11 mouse cellular contexts compared by ENCODE assay signal in genomic region chr1:60862510-60862909, GRCm38 (mm10). TPM values are rescaled to one million over a fixed set of nuclear protein-coding genes. Genes with fewer than 3 reads are reported as not detected.
DNase-seq lines count a peak whose midpoint lies in the region; ATAC-seq and TF ChIP-seq lines count a peak whose summit lies in the region.
"Had no signal": no experiment of that assay in that cellular context is flagged by ENCODE, and none has a peak within 500 bp of the region (broad histone marks: within the 10 kb centered on the region; RNA-seq: fewer than 3 reads in every experiment).

No protein-coding gene starts in this region.

- 66% methylated on average over 3 of the region's 3 CpGs for WGBS in heart, embryonic 10.5 days
- 40% methylated on average over 3 of the region's 3 CpGs for WGBS in lung, embryonic 15.5 days
- 52% methylated on average over 3 of the region's 3 CpGs for WGBS in heart, postnatal 0 days
- 71% methylated on average over 3 of the region's 3 CpGs for WGBS in neural tube, embryonic 15.5 days

- no peaks in the 10 kb centered on the region for H3K9me3 ChIP-seq in heart, embryonic 10.5 days
- H3K9me3 ChIP-seq in lung, embryonic 15.5 days, result no peaks in the 10 kb centered on the region
- H3K9me3 ChIP-seq in heart, postnatal 0 days (replicated peaks; ENCODE audit: control insufficient read depth, low read length), result no peaks in the 10 kb centered on the region
- H3K9me3 ChIP-seq in neural tube, embryonic 15.5 days (replicated peaks), result no peaks in the 10 kb centered on the region

- H3K36me3 ChIP-seq in heart, embryonic 10.5 days, result no peaks in the 10 kb centered on the region
- H3K36me3 ChIP-seq in lung, embryonic 15.5 days, result no peaks in the 10 kb centered on the region
- no peaks in the 10 kb centered on the region for H3K36me3 ChIP-seq in heart, postnatal 0 days (replicated peaks; ENCODE audit: control insufficient read depth, insufficient read depth, low read length)
- H3K36me3 ChIP-seq in neural tube, embryonic 15.5 days, result no peaks in the 10 kb centered on the region

- TF ChIP-seq EP300 in heart, postnatal 0 days (IDR thresholded peaks at IDR 0.05; ENCODE audit: low read depth), result peak; percentile 14; the same call in 1 of the 2 replicates

- no peak for ATAC-seq in lung, embryonic 15.5 days (ENCODE audit: borderline replicate concordance, extremely low read depth, low FRiP score, low TSS enrichment)
- peak; percentile 27; the same call in 1 of the 2 replicates for ATAC-seq in heart, postnatal 0 days (ENCODE audit: insufficient read depth, low read depth)
- no peak for ATAC-seq in neural tube, embryonic 15.5 days (ENCODE audit: low FRiP score)

- peak overlapping the region; percentile 37; the same call in 1 of the 2 replicates for H3K27ac ChIP-seq in heart, embryonic 10.5 days
- peak overlapping the region; percentile 38 for H3K27ac ChIP-seq in lung, embryonic 15.5 days
- peak overlapping the region; percentile 87 for H3K27ac ChIP-seq in heart, postnatal 0 days (ENCODE audit: low read depth)
- H3K27ac ChIP-seq in neural tube, embryonic 15.5 days (replicated peaks), result 0 out of 2 replicates have a peak overlapping the region, but pooled peaks have one; percentile 37
- H3K27ac ChIP-seq: left cerebral cortex, adult 2 months had no signal

- H3K4me1 ChIP-seq in heart, embryonic 10.5 days, result peaks cover 25% of the 10 kb centered on the region
- H3K4me1 ChIP-seq in lung, embryonic 15.5 days, result peaks cover 23% of the 10 kb centered on the region
- H3K4me1 ChIP-seq in heart, postnatal 0 days (ENCODE audit: control insufficient read depth, insufficient read depth), result peaks cover 15% of the 10 kb centered on the region
- peaks cover 24% of the 10 kb centered on the region for H3K4me1 ChIP-seq in neural tube, embryonic 15.5 days

- no peak overlapping the region for H3K4me2 ChIP-seq in lung, embryonic 15.5 days
- no peak overlapping the region for H3K4me2 ChIP-seq in heart, postnatal 0 days (ENCODE audit: low read depth, low read length)
- no peak overlapping the region for H3K4me2 ChIP-seq in neural tube, embryonic 15.5 days

- no peak overlapping the region for H3K4me3 ChIP-seq in heart, embryonic 10.5 days
- no peak overlapping the region for H3K4me3 ChIP-seq in lung, embryonic 15.5 days
- H3K4me3 ChIP-seq in heart, postnatal 0 days (ENCODE audit: low read depth, low read length), result no peak overlapping the region
- H3K4me3 ChIP-seq in neural tube, embryonic 15.5 days (replicated peaks), result no peak overlapping the region
- H3K4me3 ChIP-seq: left cerebral cortex, adult 2 months had no signal

- DNase-seq in heart, embryonic 10.5 days (ENCODE audit: low spot score), result no peak
- no peak for DNase-seq in heart, adult 18-20 months
- DNase-seq in lung, adult 18-20 months, result no peak
- DNase-seq in heart, postnatal 0 days (ENCODE audit: low spot score), result no peak
- no peak for DNase-seq in adrenal gland, adult 18-20 months (ENCODE audit: low spot score in 2 of 2)
- no peak for DNase-seq in thymus, postnatal 10 days (ENCODE audit: low spot score in 2 of 2)
- DNase-seq: cerebellum, postnatal 10 days had no signal

- no peak for TF ChIP-seq CTCF in heart, postnatal 0 days (IDR thresholded peaks at IDR 0.05; ENCODE audit: low read depth)

- no peak overlapping the region for H3K9ac ChIP-seq in lung, embryonic 15.5 days
- no peak overlapping the region for H3K9ac ChIP-seq in heart, postnatal 0 days (replicated peaks; ENCODE audit: low read depth, low read length)
- H3K9ac ChIP-seq in neural tube, embryonic 15.5 days (replicated peaks), result no peak overlapping the region

- no peaks in the 10 kb centered on the region for H3K27me3 ChIP-seq in heart, embryonic 10.5 days (ENCODE audit: insufficient read depth, poor library complexity, severe bottlenecking)
- H3K27me3 ChIP-seq in lung, embryonic 15.5 days, result no peaks in the 10 kb centered on the region
- no peaks in the 10 kb centered on the region for H3K27me3 ChIP-seq in heart, postnatal 0 days (ENCODE audit: control insufficient read depth, insufficient read depth, low read length)
- H3K27me3 ChIP-seq in neural tube, embryonic 15.5 days (replicated peaks), result no peaks in the 10 kb centered on the region

RNA-seq across cellular contexts. Expression of gene Ctla4, which starts 24.3 kb away (rescaled TPM):
- not detected in 2 replicates for polyA plus RNA-seq in heart, embryonic 10.5 days (2016; fragmentation: Nextera tagmentation; extraction: Ambion mirVana)
- 1 to 10 TPM in 1 of 2 experiments, under 1 TPM in 1; 0.57 to 1.1 TPM for total RNA-seq in heart, adult 18-20 months (2021)
- 0.08 and 1.2 TPM in 2 replicates for polyA plus RNA-seq in lung, embryonic 15.5 days (2015; fragmentation: Nextera tagmentation; extraction: Ambion mirVana)
- 0.19 TPM in 1 of 2 replicates, not detected in the other for total RNA-seq in heart, postnatal 0 days (2014; rRNA removed; ENCODE audit: low replicate concordance)
- polyA plus RNA-seq in heart, postnatal 0 days (2015; fragmentation: Nextera tagmentation; extraction: Ambion mirVana), result not detected in 2 replicates
- polyA plus RNA-seq in neural tube, embryonic 15.5 days (2015; fragmentation: Nextera tagmentation; extraction: Ambion mirVana), result 5.5 TPM in 1 of 2 replicates, not detected in the other
- total RNA-seq in adrenal gland, adult 18-20 months (2021), result not detected
- total RNA-seq: left cerebral cortex, adult 2 months had no signal
- polyA plus RNA-seq: intestine, postnatal 0 days had no signal

Comparison
In these comparisons a context has a peak if more than half of its experiments do, and no peak if none do; other contexts are left out.
1. H3K27ac ChIP-seq: peak in every context shown above with its lines; median percentile 87 in heart, postnatal 0 days; 38 in lung, embryonic 15.5 days; 37 in heart, embryonic 10.5 days; 37 in neural tube, embryonic 15.5 days.